Mouse (Mus musculus) ES-Bruce4 (cell line): ENCODE measurements around the gene Myb.

Experiments used
- CTCF ChIP-seq: IDR thresholded peaks from one replicate; pipeline ENCODE4 v1.8.1; 2011; ENCODE audit warnings: low read depth, low read length
- EP300 ChIP-seq: IDR thresholded peaks from 2 replicates; pipeline ENCODE4 v1.6.1; 2011; ENCODE audit warnings: low read depth, low read length; ENCODE audit not compliant: insufficient read depth
- POLR2A ChIP-seq: IDR thresholded peaks from one replicate; pipeline ENCODE4 v1.8.1; 2011; ENCODE audit warnings: low read length; ENCODE audit not compliant: insufficient read depth

DNA sequence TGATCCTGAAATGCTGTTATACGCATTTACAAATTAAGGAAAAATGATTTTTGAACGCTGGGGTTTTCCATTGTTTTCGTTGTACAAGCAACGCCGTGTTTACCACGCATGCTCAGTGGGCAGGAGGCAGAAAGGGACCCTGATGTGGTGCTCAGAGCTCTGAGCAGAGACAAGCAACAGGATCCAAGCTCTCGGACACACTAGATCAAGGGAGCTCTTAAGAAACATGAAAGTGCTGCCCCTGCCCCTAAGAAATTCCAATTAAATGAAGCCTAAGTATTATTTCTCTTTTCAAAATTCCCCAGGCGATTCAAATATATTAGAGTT is 28.5 kb upstream of the Myb start:
- TF ChIP-seq CTCF (no peak), EP300 (no peak), POLR2A (no peak)
